Mouse (Mus musculus) CH12.LX (cell line): Measurements from ENCODE around the gene Taf12. TPM values are rescaled to one million over a fixed set of nuclear protein-coding genes. Genes with fewer than 3 reads are reported as not detected.

Experiments
- DNase-seq: peaks from one replicate; pipeline ENCODE4 v3.0.0-alpha.2; 2013; ENCODE audit errors: extremely low read depth
- H3K27ac ChIP-seq: 2 replicates; pipeline ENCODE4 v1.5.1; 2012; ENCODE audit warnings: low read depth, mild to moderate bottlenecking, control low read depth, moderate library complexity; ENCODE audit not compliant: insufficient read depth
- H3K27me3 ChIP-seq: replicated peaks from 2 replicates; pipeline ENCODE3; 2012; ENCODE audit warnings: inconsistent platforms
- H3K36me3 ChIP-seq, 2 experiments: replicated peaks in 1 of 2; 2 replicates each; pipeline versions ENCODE3 to v1.6.1; 2012; ENCODE audit warnings: inconsistent platforms in 1 of 2, low read length in 1 of 2, mild to moderate bottlenecking in 1 of 2, mixed read lengths in 1 of 2, moderate library complexity in 1 of 2; ENCODE audit not compliant: control insufficient read depth in 1 of 2, insufficient read depth in 1 of 2
- H3K4me1 ChIP-seq, 2 experiments: 2 replicates each; pipeline ENCODE4 v1.6.1; 2012; ENCODE audit warnings: inconsistent platforms in 1 of 2, moderate library complexity in 1 of 2; ENCODE audit not compliant: insufficient read depth in 2 of 2, control insufficient read depth in 1 of 2
- H3K4me2 ChIP-seq: 2 replicates; pipeline ENCODE4 v1.6.1; 2012; ENCODE audit warnings: low read depth, mild to moderate bottlenecking, control low read depth; ENCODE audit not compliant: poor library complexity, insufficient read depth, severe bottlenecking
- H3K4me3 ChIP-seq, 3 experiments: fragments of 150-350 bp in 1 of 3; sonication (generic) in 1 of 3; replicated peaks in 1 of 3; 2 replicates each; pipeline versions ENCODE3 to v1.5.1; 2011 to 2012; ENCODE audit warnings: low read depth in 2 of 3, low read length in 2 of 3, mild to moderate bottlenecking in 2 of 3, moderate library complexity in 2 of 3, control low read depth in 1 of 3, improper control_type of control experiment in 1 of 3, inconsistent platforms in 1 of 3, mixed read lengths in 1 of 3; ENCODE audit not compliant: poor library complexity in 1 of 3
- H3K79me2 ChIP-seq: replicated peaks from 2 replicates; pipeline ENCODE4 v1.6.1; 2012; ENCODE audit warnings: mild to moderate bottlenecking, moderate library complexity; ENCODE audit not compliant: control insufficient read depth, poor library complexity, insufficient read depth, severe bottlenecking; ENCODE audit errors: extremely low read depth
- H3K9ac ChIP-seq: 2 replicates; pipeline ENCODE4 v1.6.1; 2012; ENCODE audit warnings: low read depth, mild to moderate bottlenecking, control low read depth, moderate library complexity; ENCODE audit not compliant: insufficient read depth
- H3K9me3 ChIP-seq: replicated peaks from 2 replicates; pipeline ENCODE3; 2012; ENCODE audit warnings: low read length, inconsistent platforms, mixed read lengths
- BHLHE40 ChIP-seq: IDR thresholded peaks from 2 replicates; pipeline ENCODE4 v1.6.1; 2011; ENCODE audit warnings: mild to moderate bottlenecking, low read depth, low read length, improper control_type of control experiment
- E2F4 ChIP-seq: IDR thresholded peaks from 2 replicates; pipeline ENCODE4 v1.6.1; 2011; ENCODE audit warnings: low read depth, low read length, improper control_type of control experiment; ENCODE audit not compliant: insufficient replicate concordance
- ELF1 ChIP-seq: IDR thresholded peaks from 2 replicates; pipeline ENCODE4 v1.6.1; 2014; ENCODE audit warnings: low read depth, mild to moderate bottlenecking, inconsistent platforms, low read length, improper control_type of control experiment
- ETS1 ChIP-seq: conservative IDR thresholded peaks from 2 replicates; pipeline ENCODE4 v1.6.1; 2012; ENCODE audit warnings: low read depth, mild to moderate bottlenecking, inconsistent platforms, low read length, improper control_type of control experiment, moderate library complexity
- GABPA ChIP-seq: IDR thresholded peaks from 2 replicates; pipeline ENCODE4 v1.6.1; 2012; ENCODE audit warnings: low read depth, low read length, improper control_type of control experiment, inconsistent platforms; ENCODE audit not compliant: insufficient replicate concordance
- HCFC1 ChIP-seq: IDR thresholded peaks from 2 replicates; pipeline ENCODE4 v1.6.1; 2012; ENCODE audit warnings: low read depth, mild to moderate bottlenecking, inconsistent platforms, low read length, improper control_type of control experiment
- IRF4 ChIP-seq: IDR thresholded peaks from 2 replicates; pipeline ENCODE4 v1.6.1; 2014; ENCODE audit warnings: low read depth, mild to moderate bottlenecking, inconsistent platforms, low read length, improper control_type of control experiment
- JUND ChIP-seq: conservative IDR thresholded peaks from 2 replicates; pipeline ENCODE4 v1.6.1; 2011; ENCODE audit warnings: low read depth, low read length, improper control_type of control experiment
- MAX ChIP-seq: IDR thresholded peaks from 2 replicates; pipeline ENCODE4 v1.6.1; 2011; ENCODE audit warnings: low read length, improper control_type of control experiment
- MEF2A ChIP-seq: IDR thresholded peaks from 2 replicates; pipeline ENCODE4 v1.6.1; 2014; ENCODE audit warnings: low read depth, mild to moderate bottlenecking, inconsistent platforms, low read length, improper control_type of control experiment, borderline replicate concordance
- MYC ChIP-seq: IDR thresholded peaks from 2 replicates; pipeline ENCODE4 v1.6.1; 2011; ENCODE audit warnings: low read depth, mild to moderate bottlenecking, improper control_type of control experiment, low read length
- NELFE ChIP-seq: IDR thresholded peaks from 2 replicates; pipeline ENCODE4 v1.6.1; 2011; ENCODE audit warnings: low read depth, low read length, improper control_type of control experiment
- POLR2AphosphoS2 ChIP-seq: IDR thresholded peaks from 2 replicates; pipeline ENCODE4 v1.6.1; 2011; ENCODE audit warnings: low read depth, low read length, improper control_type of control experiment
- RAD21 ChIP-seq: IDR thresholded peaks from 2 replicates; pipeline ENCODE4 v1.6.1; 2011; ENCODE audit warnings: low read depth, mild to moderate bottlenecking, low read length, improper control_type of control experiment, moderate library complexity
- RCOR1 ChIP-seq: conservative IDR thresholded peaks from 2 replicates; pipeline ENCODE4 v1.6.1; 2012; ENCODE audit warnings: low read depth, mild to moderate bottlenecking, inconsistent platforms, low read length, improper control_type of control experiment
- SIN3A ChIP-seq: IDR thresholded peaks from 2 replicates; pipeline ENCODE4 v1.6.1; 2012; ENCODE audit warnings: low read length, improper control_type of control experiment, inconsistent platforms
- TBP ChIP-seq: conservative IDR thresholded peaks from 2 replicates; pipeline ENCODE4 v1.6.1; 2011; ENCODE audit warnings: low read depth, low read length, improper control_type of control experiment
- TCF12 ChIP-seq: IDR thresholded peaks from 2 replicates; pipeline ENCODE4 v1.6.1; 2014; ENCODE audit warnings: low read depth, mild to moderate bottlenecking, inconsistent platforms, low read length, improper control_type of control experiment
- UBTF ChIP-seq: IDR thresholded peaks from 2 replicates; pipeline ENCODE4 v1.6.1; 2012; ENCODE audit warnings: low read depth, mild to moderate bottlenecking, inconsistent platforms, low read length, improper control_type of control experiment, moderate library complexity
- ZC3H11A ChIP-seq: IDR thresholded peaks from 2 replicates; pipeline ENCODE4 v1.6.1; 2012; ENCODE audit warnings: low read depth, mild to moderate bottlenecking, inconsistent platforms, low read length, improper control_type of control experiment
- ZKSCAN1 ChIP-seq: IDR thresholded peaks from 2 replicates; pipeline ENCODE4 v1.6.1; 2012; ENCODE audit warnings: low read depth, inconsistent platforms, low read length, improper control_type of control experiment, borderline replicate concordance
- ZMIZ1 ChIP-seq: IDR thresholded peaks from 2 replicates; pipeline ENCODE4 v1.6.1; 2012; ENCODE audit warnings: low read depth, mild to moderate bottlenecking, inconsistent platforms, low read length, improper control_type of control experiment
- ZNF384 ChIP-seq: IDR thresholded peaks from 2 replicates; pipeline ENCODE4 v1.6.1; 2012; ENCODE audit warnings: low read depth, low read length, improper control_type of control experiment, inconsistent platforms
- dilution Hi-C: fragments of 300-500 bp; cut with MboI; formaldehyde crosslinking; loops from 2 replicates; pipeline ENCODE4 v1.14.3; 2020; ENCODE audit warnings: low sequenced_read_pairs; ENCODE audit not compliant: extremely low pct_unique_long_range_greater_than_20kb, extremely low pct_ligation_motif_present
- in situ Hi-C: fragments of 300-500 bp; cut with MboI; formaldehyde crosslinking; loops from 3 replicates; pipeline ENCODE4 v1.14.3; 2019; ENCODE audit warnings: low sequenced_read_pairs, low pct_ligation_motif_present, low pct_unique_long_range_greater_than_20kb, mixed read lengths
- polyA plus RNA-seq: library from polyadenylated mRNA; unstranded; fragments of >175 nt; gene quantifications from 2 replicates; pipeline ENCODE4 v1.2.1, GENCODE M21; 2012; ENCODE audit warnings: low read depth; ENCODE audit not compliant: insufficient read length
- total RNA-seq, 2 experiments: library from RNA; depleted of rRNA; stranded (reverse); fragments of 300-350 nt in 1 of 2; fragments of >200 nt in 1 of 2; gene quantifications; 2 replicates each; pipeline ENCODE4 v1.2.3; 2012 to 2014

Taf12 gene
- total and polyA plus RNA-seq, 3 experiments: 29.8 to 74.7 (median 47.8) TPM

DNA sequence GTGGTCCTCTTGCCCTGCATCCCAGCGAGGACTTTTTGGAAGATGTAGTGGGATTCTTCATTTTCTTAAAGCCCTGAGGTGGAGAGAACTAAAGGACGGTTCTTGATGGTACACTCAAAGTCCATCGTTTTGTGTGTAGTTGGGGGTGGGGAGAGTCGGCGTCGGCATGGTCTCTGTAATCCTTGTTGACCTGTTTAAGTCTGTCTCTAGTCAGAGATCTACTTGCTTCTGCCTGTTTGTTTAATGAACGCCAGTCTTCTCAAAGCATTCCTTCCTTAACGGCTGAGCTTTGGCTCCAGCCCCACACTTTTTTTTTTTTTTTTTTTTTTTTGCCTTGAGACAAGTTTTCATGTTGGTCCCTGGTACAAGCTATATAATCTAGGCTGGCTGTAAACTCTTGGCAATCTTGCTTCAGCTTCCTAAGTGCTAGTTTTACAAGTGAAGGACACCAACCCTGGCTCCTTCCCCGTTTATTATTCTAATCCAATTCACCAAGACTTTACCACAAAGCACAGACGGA, 55.7 kb downstream of the Taf12 start:
- Histone ChIP-seq H3K4me1 (peaks cover 0 to 7% of the 10 kb centered on the region in 2 experiments; a peak in 2 of 4 replicates), H3K79me2 (peaks cover 7% of the 10 kb centered on the region), H3K4me3 (peak overlapping the region; percentile 62 to 82 (median 78)), H3K27me3 (no peaks in the 10 kb centered on the region), H3K9me3 (no peaks in the 10 kb centered on the region), H3K4me2 (peak overlapping the region; percentile 72), H3K9ac (peak overlapping the region; percentile 71), H3K36me3 (peaks cover 38 to 60% of the 10 kb centered on the region in 2 experiments), H3K27ac (no peak overlapping the region)
- TF ChIP-seq ZNF384: peak; percentile 36; the same call in 1 of the 2 replicates
- TF ChIP-seq UBTF: no peak
- dilution Hi-C loops (no loop called here), in situ Hi-C loops (no loop called here)
- no peak for DNase-seq

DNA sequence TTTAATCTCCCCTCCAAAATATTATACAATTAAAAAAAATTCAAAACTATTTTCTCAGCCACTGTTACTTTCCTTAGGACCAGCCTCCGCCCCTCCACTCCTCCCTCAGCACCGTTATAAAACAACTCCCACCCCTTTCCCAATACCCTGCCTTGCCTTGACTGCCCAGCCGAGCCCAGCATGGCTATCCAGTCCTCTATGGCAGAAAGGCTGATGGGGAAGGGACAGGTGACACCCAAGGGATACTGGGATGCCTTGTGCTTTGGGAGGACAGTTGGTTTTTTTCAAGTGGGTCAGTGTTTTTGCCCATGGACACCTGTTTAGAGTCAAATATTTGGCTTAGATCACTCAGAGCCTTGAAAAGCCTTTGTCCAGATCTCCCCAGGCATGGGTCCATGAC, 57.8 kb downstream of the Taf12 start:
- no peak overlapping the region for H3K4me3 ChIP-seq
- no peak for DNase-seq
- dilution Hi-C loops (no loop called here), in situ Hi-C loops (no loop called here)
- H3K27ac ChIP-seq: no peak overlapping the region
- peaks cover 0 to 7% of the 10 kb centered on the region in 2 experiments; a peak in 2 of 4 replicates for H3K4me1 ChIP-seq
- H3K9me3 ChIP-seq: no peaks in the 10 kb centered on the region
- H3K79me2 ChIP-seq: peaks cover 11% of the 10 kb centered on the region
- no peak overlapping the region for H3K4me2 ChIP-seq
- no peak overlapping the region for H3K9ac ChIP-seq
- H3K36me3 ChIP-seq: peaks cover 46 to 58% of the 10 kb centered on the region in 2 experiments
- TF ChIP-seq HCFC1: no peak
- no peak for TF ChIP-seq TBP
- TF ChIP-seq GABPA: no peak
- TF ChIP-seq RAD21: no peak
- TF ChIP-seq ELF1: no peak
- no peak for TF ChIP-seq POLR2AphosphoS2
- TF ChIP-seq NELFE: no peak
- TF ChIP-seq SIN3A: no peak
- no peaks in the 10 kb centered on the region for H3K27me3 ChIP-seq

GRCm38 (mm10) chr4:132332880-132333279, 58.7 kb downstream of the Taf12 start:
- dilution Hi-C loops (no loop called here), in situ Hi-C loops (no loop called here)
- Histone ChIP-seq H3K9ac (no peak overlapping the region), H3K27me3 (no peaks in the 10 kb centered on the region), H3K9me3 (no peaks in the 10 kb centered on the region), H3K4me1 (peaks cover 0 to 7% of the 10 kb centered on the region in 2 experiments; a peak in 2 of 4 replicates), H3K79me2 (peaks cover 16% of the 10 kb centered on the region), H3K36me3 (peaks cover 54 to 67% of the 10 kb centered on the region in 2 experiments), H3K4me2 (no peak overlapping the region), H3K4me3 (no peak overlapping the region), H3K27ac (no peak overlapping the region)
- DNase-seq: no peak
- TF ChIP-seq ZMIZ1 (no peak), ELF1 (no peak), ZC3H11A (no peak), RCOR1 (no peak), GABPA (no peak), MAX (no peak), NELFE (no peak), JUND (no peak), HCFC1 (no peak), TBP (no peak), TCF12 (no peak), ZKSCAN1 (no peak), IRF4 (no peak), BHLHE40 (no peak), MEF2A (no peak), ETS1 (no peak), MYC (no peak), SIN3A (no peak), E2F4 (no peak)
